Mouse (Mus musculus): Measurements from ENCODE around the gene I0C0044D17Rik. TPM values are rescaled to one million over a fixed set of nuclear protein-coding genes. Genes with fewer than 3 reads are reported as not detected.

Gene I0C0044D17Rik
- total RNA-seq, 2 experiments from 2014 or later: not detected

- no peak for ATAC-seq (replicated peaks; ENCODE audit: poor library complexity, severe bottlenecking)
Measured at GRCm38 (mm10) chr4:98785851-98786250, 37.8 kb downstream of the I0C0044D17Rik start.

- ATAC-seq (replicated peaks; ENCODE audit: poor library complexity, severe bottlenecking): no peak
Measured at GRCm38 (mm10) chr4:98778219-98778618, 45.4 kb downstream of the I0C0044D17Rik start.

GRCm38 (mm10) chr4:98777464-98777863, 46.2 kb downstream of the I0C0044D17Rik start:
- ATAC-seq (replicated peaks; ENCODE audit: poor library complexity, severe bottlenecking): no peak

GRCm38 (mm10) chr4:98776721-98777427, 46.8 kb downstream of the I0C0044D17Rik start:
- ATAC-seq (replicated peaks; ENCODE audit: poor library complexity, severe bottlenecking): no peak

GRCm38 (mm10) chr4:98773785-98774184, 49.9 kb downstream of the I0C0044D17Rik start:
- no peak for ATAC-seq (replicated peaks; ENCODE audit: poor library complexity, severe bottlenecking)

Other genes starting within 250 kb of the I0C0044D17Rik start
- gene L1td1, start 97.1 kb downstream of the I0C0044D17Rik start, total RNA-seq (2014; fragmentation: Nextera tagmentation): not detected in 2 replicates
- not detected in 2 replicates for gene L1td1, start 97.1 kb downstream of the I0C0044D17Rik start, total RNA-seq (2017)
- gene Kank4, start 6.3 kb downstream of the I0C0044D17Rik start, total RNA-seq (2014; fragmentation: Nextera tagmentation): not detected in 2 replicates
- not detected in 2 replicates for gene Kank4, start 6.3 kb downstream of the I0C0044D17Rik start, total RNA-seq (2017)
- 129 and 141 TPM in 2 replicates for gene Usp1, start 100.0 kb upstream of the I0C0044D17Rik start, total RNA-seq (2014; fragmentation: Nextera tagmentation)
- gene Usp1, start 100.0 kb upstream of the I0C0044D17Rik start, total RNA-seq (2017): 185 and 195 TPM in 2 replicates
- 0.56 and 1.1 TPM in 2 replicates for gene Angptl3, start 207.1 kb upstream of the I0C0044D17Rik start, total RNA-seq (2014; fragmentation: Nextera tagmentation)
- gene Angptl3, start 207.1 kb upstream of the I0C0044D17Rik start, total RNA-seq (2017): 0.73 and 10.7 TPM in 2 replicates